Mouse (Mus musculus): ENCODE measurements around the gene Rdh13. TPM values are rescaled to one million over a fixed set of nuclear protein-coding genes. Genes with fewer than 3 reads are reported as not detected.
"Not testable (repeated sequence)": the region's sequence is repeated elsewhere in the genome, so short reads cannot be mapped to it uniquely, and the experiment has no call there.

The Rdh13 gene
- polyA plus RNA-seq, 1 experiment: 6.5 TPM

DNA sequence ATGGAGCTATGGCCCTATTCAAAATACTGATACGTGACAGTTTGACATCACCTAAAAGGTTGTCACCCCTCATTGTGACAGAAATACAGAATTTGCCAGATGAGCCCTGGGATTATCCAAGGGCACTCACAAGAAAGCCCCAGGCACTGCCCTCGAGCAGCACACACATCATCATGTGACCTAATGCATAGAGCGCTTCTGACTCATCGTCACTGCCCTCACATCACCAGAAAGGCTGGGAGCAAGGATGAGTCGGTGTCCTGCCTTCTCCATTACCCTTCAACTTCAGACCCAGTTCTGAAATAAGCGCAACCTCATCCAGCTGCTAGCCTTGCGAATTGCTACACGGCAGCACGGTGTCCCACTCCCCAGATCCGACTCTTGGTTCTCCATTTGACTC is 4.9 kb downstream of the Rdh13 start:
- peaks cover 14% of the 10 kb centered on the region for H3K4me1 ChIP-seq (ENCODE audit: control insufficient read depth, insufficient read depth, low read length)
- H3K4me3 ChIP-seq (ENCODE audit: insufficient read depth, low read length): no peak overlapping the region
- peak overlapping the region; percentile 34 for H3K27ac ChIP-seq (ENCODE audit: insufficient read depth, low read depth, low read length)
- TF ChIP-seq POLR2A (IDR thresholded peaks at IDR 0.05; ENCODE audit: borderline replicate concordance, low read depth, low read length): no peak
- no peak for TF ChIP-seq CTCF (IDR thresholded peaks at IDR 0.05; ENCODE audit: low read depth, low read length)

DNA sequence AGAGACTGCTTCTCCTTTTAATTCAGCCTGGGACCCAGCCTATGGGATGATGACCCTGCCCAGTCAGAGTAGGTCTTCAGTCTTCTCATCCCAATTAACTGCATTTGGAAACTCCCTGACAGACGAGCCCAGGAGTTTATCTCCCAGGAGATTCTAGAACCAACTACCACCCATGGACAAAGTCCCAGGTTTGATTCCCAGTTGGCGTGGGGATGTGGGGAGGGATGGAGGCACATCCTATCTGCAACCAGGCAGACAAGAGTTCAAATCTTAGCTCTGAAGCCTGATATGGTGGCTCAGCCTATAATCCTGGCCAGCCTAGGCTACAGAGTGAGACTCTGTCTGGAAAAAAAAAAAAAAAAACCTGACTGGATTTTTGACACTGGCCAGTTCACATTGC is 7.7 kb downstream of the Rdh13 start:
- H3K4me1 ChIP-seq (ENCODE audit: control insufficient read depth, insufficient read depth, low read length): peaks cover 9% of the 10 kb centered on the region

DNA sequence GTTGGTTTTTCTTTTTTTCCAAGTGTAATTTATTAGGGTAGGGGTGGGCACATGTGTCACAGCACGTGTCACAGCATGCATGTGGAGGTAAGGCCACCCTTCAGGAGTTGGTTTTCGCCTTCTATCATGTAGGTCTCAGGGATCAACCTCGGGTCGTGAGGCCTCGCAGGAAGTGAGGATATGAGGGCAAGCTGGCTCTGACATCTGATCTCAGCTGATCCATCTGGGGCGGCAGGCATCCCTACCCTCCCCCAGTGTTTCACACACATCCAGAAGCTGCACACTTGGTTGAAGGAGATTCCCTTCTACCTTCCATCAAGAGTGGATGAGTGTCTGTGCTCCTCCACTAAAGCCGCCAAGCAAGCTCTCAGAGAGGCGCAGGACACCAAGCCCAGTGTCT is 13.4 kb downstream of the Rdh13 start:
- H3K27ac ChIP-seq (ENCODE audit: insufficient read depth, low read depth, low read length): no peak overlapping the region
- no peak for TF ChIP-seq CTCF (IDR thresholded peaks at IDR 0.05; ENCODE audit: low read depth, low read length)
- TF ChIP-seq POLR2A (IDR thresholded peaks at IDR 0.05; ENCODE audit: borderline replicate concordance, low read depth, low read length): no peak
- no peak overlapping the region for H3K4me3 ChIP-seq (ENCODE audit: insufficient read depth, low read length)
- H3K4me1 ChIP-seq (ENCODE audit: control insufficient read depth, insufficient read depth, low read length): peaks cover 3% of the 10 kb centered on the region

More for the DNA sequence above, 7.7 kb downstream of the Rdh13 start:
- TF ChIP-seq CTCF (IDR thresholded peaks at IDR 0.05; ENCODE audit: low read depth, low read length) (no peak), POLR2A (IDR thresholded peaks at IDR 0.05; ENCODE audit: borderline replicate concordance, low read depth, low read length) (no peak)
- no peak overlapping the region for H3K4me3 ChIP-seq (ENCODE audit: insufficient read depth, low read length)
- no peak overlapping the region for H3K27ac ChIP-seq (ENCODE audit: insufficient read depth, low read depth, low read length)

DNA sequence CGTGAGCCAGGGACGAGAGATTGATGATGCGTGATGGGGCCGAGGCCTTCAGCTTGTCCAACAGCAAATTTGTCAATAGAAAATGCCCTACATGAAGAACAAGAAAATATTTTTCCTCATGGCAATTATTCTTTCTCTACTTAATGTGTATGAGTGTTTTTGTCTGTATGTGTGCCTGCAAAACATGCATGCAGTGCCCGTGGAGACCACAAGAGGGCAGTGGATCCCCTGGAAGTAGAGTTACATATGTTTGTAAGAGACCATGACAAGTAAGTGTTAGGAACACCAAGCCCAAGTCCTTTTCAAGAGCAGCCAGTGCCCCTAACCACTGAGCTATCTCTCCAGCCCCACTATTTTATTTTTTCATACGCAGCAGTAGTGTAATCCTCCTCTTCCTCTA is 13.9 kb downstream of the Rdh13 start:
- H3K27ac ChIP-seq (ENCODE audit: insufficient read depth, low read depth, low read length): no peak overlapping the region
- H3K4me1 ChIP-seq (ENCODE audit: control insufficient read depth, insufficient read depth, low read length): peaks cover 3% of the 10 kb centered on the region
- TF ChIP-seq POLR2A (IDR thresholded peaks at IDR 0.05; ENCODE audit: borderline replicate concordance, low read depth, low read length): no peak
- peak; percentile 68; the same call in 1 of the 2 replicates for TF ChIP-seq CTCF (IDR thresholded peaks at IDR 0.05; ENCODE audit: low read depth, low read length)
- no peak overlapping the region for H3K4me3 ChIP-seq (ENCODE audit: insufficient read depth, low read length)

DNA sequence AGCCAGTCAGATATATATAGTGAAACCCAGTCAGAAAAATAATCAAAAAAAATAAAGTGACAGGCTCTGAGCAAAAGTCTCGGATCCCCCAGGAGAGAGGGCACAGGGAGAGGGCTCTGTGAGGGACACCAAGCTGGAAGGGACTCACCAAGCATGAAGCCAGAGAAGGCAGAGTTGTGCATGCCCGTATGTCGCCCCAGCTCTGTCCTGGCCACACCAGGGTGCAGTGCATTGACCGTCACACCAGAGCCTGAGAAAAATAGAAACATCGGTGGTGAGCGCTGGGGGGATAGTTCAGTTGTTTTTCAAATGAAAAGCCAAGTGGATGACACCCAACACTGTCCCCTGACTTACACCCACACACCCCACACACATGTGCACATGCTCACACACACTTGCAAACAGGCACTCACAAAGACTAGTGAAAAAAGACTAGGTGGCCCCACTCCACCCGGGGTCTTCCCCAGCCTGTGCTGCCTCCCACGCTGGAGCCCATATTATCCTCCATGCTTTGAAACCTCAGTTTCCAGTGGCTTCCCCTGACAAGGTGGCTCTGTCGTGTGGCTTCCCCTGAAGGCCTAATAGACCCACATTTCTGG is 15.1 kb downstream of the Rdh13 start:
- TF ChIP-seq CTCF (IDR thresholded peaks at IDR 0.05; ENCODE audit: low read depth, low read length) (no peak), POLR2A (IDR thresholded peaks at IDR 0.05; ENCODE audit: borderline replicate concordance, low read depth, low read length) (no peak)
- Histone ChIP-seq H3K27ac (ENCODE audit: insufficient read depth, low read depth, low read length) (no peak overlapping the region), H3K4me3 (ENCODE audit: insufficient read depth, low read length) (no peak overlapping the region), H3K4me1 (ENCODE audit: control insufficient read depth, insufficient read depth, low read length) (peaks cover 3% of the 10 kb centered on the region)

DNA sequence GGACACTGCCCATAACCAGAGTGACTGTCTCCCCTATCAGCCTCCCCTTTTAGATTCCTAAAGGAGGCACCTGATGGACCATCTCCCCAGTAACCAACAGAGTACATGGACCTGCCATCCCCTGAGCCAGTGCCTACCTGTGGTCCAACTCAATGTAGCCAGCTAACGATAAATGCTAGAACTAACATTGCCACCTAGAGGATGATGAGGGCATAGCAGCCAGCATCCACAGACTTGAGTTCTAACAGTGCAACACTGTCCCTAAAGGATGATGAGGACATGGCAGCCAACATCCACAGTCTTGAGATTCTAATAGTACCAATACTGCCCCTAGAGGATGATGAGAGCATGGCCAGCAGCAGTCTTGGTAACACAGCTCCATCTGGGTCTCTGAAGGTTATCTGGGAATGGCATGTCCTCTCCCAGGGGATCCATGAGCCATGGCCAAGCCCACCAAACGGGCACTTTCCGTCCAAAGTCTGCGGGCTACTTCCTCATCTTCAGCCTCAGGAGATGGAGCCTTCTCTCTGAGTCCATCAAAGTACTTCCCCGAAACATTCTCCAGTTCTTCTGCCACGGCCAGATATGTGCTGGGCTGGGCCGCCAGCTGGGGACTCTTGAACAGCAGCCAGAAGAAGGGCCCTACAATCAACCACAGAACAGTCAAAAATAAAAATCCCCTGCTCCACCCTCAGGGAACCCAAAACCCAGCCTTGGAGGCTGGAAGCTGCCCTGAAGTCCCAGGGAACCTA is 18.1 kb downstream of the Rdh13 start:
- no peak overlapping the region for H3K4me3 ChIP-seq (ENCODE audit: insufficient read depth, low read length)
- H3K27ac ChIP-seq (ENCODE audit: insufficient read depth, low read depth, low read length): peak overlapping the region; percentile 38; the same call in 1 of the 2 replicates
- peaks cover 3% of the 10 kb centered on the region for H3K4me1 ChIP-seq (ENCODE audit: control insufficient read depth, insufficient read depth, low read length)
- TF ChIP-seq POLR2A (IDR thresholded peaks at IDR 0.05; ENCODE audit: borderline replicate concordance, low read depth, low read length): no peak
- peak; percentile 90 for TF ChIP-seq CTCF (IDR thresholded peaks at IDR 0.05; ENCODE audit: low read depth, low read length)

DNA sequence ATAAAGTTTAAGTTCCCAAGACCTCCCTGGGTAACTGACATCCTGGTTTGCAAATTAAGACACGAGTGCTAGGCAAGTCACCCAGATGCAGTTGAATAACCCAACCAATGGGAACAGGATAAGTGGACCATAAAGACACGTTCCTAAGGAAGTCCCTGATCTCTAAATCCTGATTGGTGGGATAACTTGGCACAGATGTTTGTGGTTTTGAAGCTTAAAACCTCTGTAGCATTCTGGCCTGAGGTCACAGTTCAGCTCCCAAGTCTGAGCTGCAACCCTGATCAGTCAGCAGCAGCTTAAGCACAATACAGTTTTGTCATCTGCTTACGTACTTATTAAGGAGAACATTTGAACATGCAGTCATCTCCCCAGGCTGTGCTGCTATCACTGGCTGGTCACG is 25.2 kb downstream of the Rdh13 start:
- TF ChIP-seq CTCF (IDR thresholded peaks at IDR 0.05; ENCODE audit: low read depth, low read length): no peak
- no peak for TF ChIP-seq POLR2A (IDR thresholded peaks at IDR 0.05; ENCODE audit: borderline replicate concordance, low read depth, low read length)
- H3K4me3 ChIP-seq (ENCODE audit: insufficient read depth, low read length): no peak overlapping the region
- H3K27ac ChIP-seq (ENCODE audit: insufficient read depth, low read depth, low read length): no peak overlapping the region
- H3K4me1 ChIP-seq (ENCODE audit: control insufficient read depth, insufficient read depth, low read length): 0 out of 2 replicates have a peak, but pooled peaks cover 2% of the 10 kb centered on the region

DNA sequence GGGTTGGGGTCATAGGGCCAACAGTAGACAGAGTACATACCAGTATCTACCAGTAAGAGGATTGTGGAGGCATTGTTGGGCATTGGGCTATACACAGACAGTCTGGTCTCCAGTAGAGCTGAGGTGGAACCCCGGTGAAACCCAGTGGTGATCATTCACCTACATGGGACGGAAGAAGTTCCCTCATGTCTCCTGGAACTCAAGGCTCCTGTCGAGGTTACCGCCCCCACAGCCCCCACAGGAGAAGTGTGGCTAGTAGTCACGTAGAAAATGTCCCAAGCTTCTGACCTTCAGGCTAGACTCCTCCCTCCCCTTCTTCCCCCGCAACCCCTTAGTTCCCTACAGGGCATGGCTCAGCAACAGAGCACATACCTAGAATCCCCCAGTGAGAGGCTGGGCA is 25.8 kb downstream of the Rdh13 start:
- no peak overlapping the region for H3K4me3 ChIP-seq (ENCODE audit: insufficient read depth, low read length)
- no peak overlapping the region for H3K27ac ChIP-seq (ENCODE audit: insufficient read depth, low read depth, low read length)
- H3K4me1 ChIP-seq (ENCODE audit: control insufficient read depth, insufficient read depth, low read length): 0 out of 2 replicates have a peak, but pooled peaks cover 2% of the 10 kb centered on the region
- TF ChIP-seq POLR2A (IDR thresholded peaks at IDR 0.05; ENCODE audit: borderline replicate concordance, low read depth, low read length): no peak
- TF ChIP-seq CTCF (IDR thresholded peaks at IDR 0.05; ENCODE audit: low read depth, low read length): no peak

DNA sequence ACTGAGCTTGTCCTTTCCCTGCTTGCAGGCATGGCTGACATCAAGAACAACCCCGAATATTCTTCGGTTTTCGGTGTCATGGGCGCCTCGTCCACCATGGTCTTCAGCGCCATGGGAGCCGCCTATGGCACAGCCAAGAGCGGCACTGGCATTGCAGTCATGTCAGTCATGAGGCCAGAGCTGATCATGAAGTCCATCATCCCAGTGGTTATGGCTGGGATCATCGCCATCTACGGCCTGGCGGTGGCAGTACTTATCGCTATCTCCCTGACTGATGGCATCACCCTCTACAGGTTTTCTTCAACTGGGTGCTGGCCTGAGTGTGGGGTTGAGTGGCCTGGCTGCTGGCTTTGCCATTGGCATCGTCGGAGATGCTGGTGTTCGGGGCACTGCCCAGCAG is 33.0 kb downstream of the Rdh13 start:
- not testable (repeated sequence) for H3K4me1 ChIP-seq (ENCODE audit: control insufficient read depth, insufficient read depth, low read length); H3K4me3 ChIP-seq (ENCODE audit: insufficient read depth, low read length); H3K27ac ChIP-seq (ENCODE audit: insufficient read depth, low read depth, low read length)

DNA sequence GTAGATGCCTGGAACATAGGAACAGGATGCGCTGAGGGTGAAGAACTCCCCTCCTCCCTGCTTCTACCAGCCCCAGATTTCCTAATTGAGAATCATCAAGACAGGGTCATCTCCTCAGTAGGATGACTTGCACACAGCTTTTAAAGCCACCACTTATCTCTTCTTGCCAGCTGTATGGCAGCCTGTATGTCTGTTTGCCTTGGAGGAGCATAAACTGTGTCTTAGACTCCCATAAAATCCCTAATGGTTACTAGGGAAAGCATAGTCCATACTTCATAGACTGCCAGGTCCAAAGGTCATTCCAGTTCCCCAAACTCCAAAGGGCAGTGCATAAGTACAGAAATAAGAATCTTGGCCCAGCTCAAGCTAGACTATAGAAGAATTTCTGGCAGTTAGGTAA is 47.7 kb downstream of the Rdh13 start, which contains the start of gene Gp6:
Gene Gp6 (minus strand): TSS at position 15 of the 400 bp plus-strand sequence.
- Histone ChIP-seq H3K27ac (ENCODE audit: insufficient read depth, low read depth, low read length) (no peak within 1 kb of the TSS), H3K4me1 (ENCODE audit: control insufficient read depth, insufficient read depth, low read length) (no peaks in the 10 kb centered on the region), H3K4me3 (ENCODE audit: insufficient read depth, low read length) (no peak within 1 kb of the TSS)
- TF ChIP-seq CTCF (IDR thresholded peaks at IDR 0.05; ENCODE audit: low read depth, low read length) (no peak), POLR2A (IDR thresholded peaks at IDR 0.05; ENCODE audit: borderline replicate concordance, low read depth, low read length) (no peak)

Other genes starting within 250 kb of the Rdh13 start
- 0.63 and 0.78 TPM in 2 replicates for gene Lilra5, start 207.9 kb downstream of the Rdh13 start, polyA plus RNA-seq (2012; ENCODE audit: insufficient read depth, insufficient read length, missing spikeins)
- not detected in 2 replicates for gene Ncr1, start 107.9 kb downstream of the Rdh13 start, polyA plus RNA-seq (2012; ENCODE audit: insufficient read depth, insufficient read length, missing spikeins)
- 0.13 TPM in 1 of 2 replicates, not detected in the other for gene Gp6, start 47.9 kb downstream of the Rdh13 start, polyA plus RNA-seq (2012; ENCODE audit: insufficient read depth, insufficient read length, missing spikeins)
- 23.7 and 29.0 TPM in 2 replicates for gene Eps8l1, start 15.0 kb upstream of the Rdh13 start, polyA plus RNA-seq (2012; ENCODE audit: insufficient read depth, insufficient read length, missing spikeins)
- gene Ppp1r12c, start 56.0 kb upstream of the Rdh13 start, polyA plus RNA-seq (2012; ENCODE audit: insufficient read depth, insufficient read length, missing spikeins): 293 and 348 TPM in 2 replicates
- gene Tnnt1, start 70.7 kb upstream of the Rdh13 start, polyA plus RNA-seq (2012; ENCODE audit: insufficient read depth, insufficient read length, missing spikeins): 3.0 and 4.4 TPM in 2 replicates
- 12.3 and 19.9 TPM in 2 replicates for gene Tnni3, start 78.6 kb upstream of the Rdh13 start, polyA plus RNA-seq (2012; ENCODE audit: insufficient read depth, insufficient read length, missing spikeins)
- gene Dnaaf3, start 86.8 kb upstream of the Rdh13 start, polyA plus RNA-seq (2012; ENCODE audit: insufficient read depth, insufficient read length, missing spikeins): 8.2 and 8.9 TPM in 2 replicates
- gene Syt5, start 101.9 kb upstream of the Rdh13 start, polyA plus RNA-seq (2012; ENCODE audit: insufficient read depth, insufficient read length, missing spikeins): not detected in 2 replicates
- gene Ptprh, start 158.4 kb upstream of the Rdh13 start, polyA plus RNA-seq (2012; ENCODE audit: insufficient read depth, insufficient read length, missing spikeins): not detected in 2 replicates
- gene Tmem86b, start 185.8 kb upstream of the Rdh13 start, polyA plus RNA-seq (2012; ENCODE audit: insufficient read depth, insufficient read length, missing spikeins): 10.9 and 14.8 TPM in 2 replicates
- 84.8 and 90.0 TPM in 2 replicates for gene Ppp6r1, start 213.4 kb upstream of the Rdh13 start, polyA plus RNA-seq (2012; ENCODE audit: insufficient read depth, insufficient read length, missing spikeins)
- 24.7 and 26.7 TPM in 2 replicates for gene Hspbp1, start 239.4 kb upstream of the Rdh13 start, polyA plus RNA-seq (2012; ENCODE audit: insufficient read depth, insufficient read length, missing spikeins)
- 0.64 TPM in 1 of 2 replicates, not detected in the other for gene Brsk1, start 245.0 kb upstream of the Rdh13 start, polyA plus RNA-seq (2012; ENCODE audit: insufficient read depth, insufficient read length, missing spikeins)

Measured in bone marrow macrophage, adult 2 months (primary cell).